Mouse (Mus musculus) liver, embryonic 14.5 days (tissue): ENCODE measurements around the gene Fam189b. TPM values are rescaled to one million over a fixed set of nuclear protein-coding genes. Genes with fewer than 3 reads are reported as not detected.

Source experiments
- ATAC-seq: fragments of 200-750 bp; cut with Nextera tagmentation; 2 replicates; pipeline ENCODE4 v1.8.0; 2017; ENCODE audit warnings: moderate number of reproducible peaks, mild to moderate bottlenecking, moderate library complexity; ENCODE audit not compliant: insufficient read depth
- DNase-seq, 3 experiments: peaks; one replicate each; pipeline ENCODE4 v3.0.0-alpha.2; 2012 to 2013; ENCODE audit warnings: low read depth in 3 of 3, low spot score in 3 of 3
- H3K27ac ChIP-seq: fragments of 300-500 bp; sonication (generic); 2 replicates; pipeline ENCODE4 v1.5.1; 2014; ENCODE audit warnings: moderate library complexity, mild to moderate bottlenecking, control low read depth, inconsistent platforms
- H3K27me3 ChIP-seq: fragments of 300-500 bp; sonication (generic); 2 replicates; pipeline ENCODE4 v1.6.1; 2014; ENCODE audit warnings: mild to moderate bottlenecking, low read length, moderate library complexity; ENCODE audit not compliant: control insufficient read depth, insufficient read depth
- H3K36me3 ChIP-seq: fragments of 300-500 bp; sonication (generic); replicated peaks from 2 replicates; pipeline ENCODE4 v1.6.1; 2014; ENCODE audit warnings: low read depth; ENCODE audit not compliant: control insufficient read depth, insufficient read depth
- H3K4me1 ChIP-seq, 2 experiments: fragments of 200-500 bp in 1 of 2; fragments of 300-500 bp in 1 of 2; sonication (generic) in 1 of 2; replicated peaks; 2 replicates each; pipeline ENCODE4 v1.6.1; 2012 to 2014; ENCODE audit warnings: antibody characterized with exemption in 1 of 2, inconsistent platforms in 1 of 2, low read length in 1 of 2; ENCODE audit not compliant: control insufficient read depth in 2 of 2, insufficient read depth in 2 of 2
- H3K4me2 ChIP-seq: fragments of 300-500 bp; sonication (generic); 2 replicates; pipeline ENCODE4 v1.6.1; 2014; ENCODE audit warnings: low read depth, mild to moderate bottlenecking, control low read depth, moderate library complexity
- H3K4me3 ChIP-seq, 2 experiments: fragments of 200-500 bp in 1 of 2; fragments of 300-500 bp in 1 of 2; sonication (generic) in 1 of 2; 2 replicates each; pipeline ENCODE4 v1.5.1; 2012 to 2014; ENCODE audit warnings: low read depth in 2 of 2, low read length in 2 of 2, mild to moderate bottlenecking in 2 of 2, control low read depth in 1 of 2, inconsistent platforms in 1 of 2, moderate library complexity in 1 of 2; ENCODE audit not compliant: insufficient read depth in 1 of 2
- H3K9ac ChIP-seq: fragments of 300-500 bp; sonication (generic); replicated peaks from 2 replicates; pipeline ENCODE4 v1.6.1; 2014; ENCODE audit warnings: mild to moderate bottlenecking, control low read depth, moderate library complexity
- H3K9me3 ChIP-seq: fragments of 300-500 bp; sonication (generic); 2 replicates; pipeline ENCODE4 v1.6.1; 2016; ENCODE audit warnings: low read length, mixed read lengths; ENCODE audit not compliant: control insufficient read depth
- CTCF ChIP-seq: IDR thresholded peaks from 2 replicates; pipeline ENCODE4 v1.5.1; 2016; ENCODE audit warnings: antibody characterized with exemption, low read depth, control low read depth
- EP300 ChIP-seq: IDR thresholded peaks from 2 replicates; pipeline ENCODE4 v1.6.1; 2016; ENCODE audit warnings: antibody characterized with exemption, low read depth
- WGBS: fragments of 180-500 bp; shearing (Covaris S2); extraction: QIAGEN DNeasy Blood & Tissue Kit; methylation state at CpG from one replicate; pipeline ENCODE4 v1.1.7; 2014; ENCODE audit not compliant: insufficient replicate concordance; 5-methylcytosine and 5-hydroxymethylcytosine counted together
- polyA plus RNA-seq, 2 experiments: library from polyadenylated mRNA; depleted of rRNA in 1 of 2; stranded (reverse) in 1 of 2; unstranded in 1 of 2; fragments of >200 nt; fragmentation: Nextera tagmentation in 1 of 2; extraction: Ambion mirVana in 1 of 2; gene quantifications; 2 replicates each; pipeline versions ENCODE4 v1.2.1 to v1.2.3; 2012 to 2014

The Fam189b gene
- polyA plus RNA-seq, 2 experiments: 1.7 to 3.6 TPM

GRCm38 (mm10) chr3:89231345-89231744 is 48.4 kb downstream of the Fam189b start:
- peaks cover 0 to 5% of the 10 kb centered on the region in 2 experiments; a peak in 1 of 4 replicates for H3K4me1 ChIP-seq
- H3K27ac ChIP-seq: no peak overlapping the region
- ATAC-seq: no peak
- H3K9ac ChIP-seq: no peak overlapping the region
- no peak for DNase-seq
- 10% methylated on average over 7 of the region's 7 CpGs for WGBS
- TF ChIP-seq CTCF (no peak), EP300 (no peak)
- H3K36me3 ChIP-seq: no peaks in the 10 kb centered on the region
- peaks cover 23% of the 10 kb centered on the region for H3K27me3 ChIP-seq
- H3K4me2 ChIP-seq: no peak overlapping the region
- H3K9me3 ChIP-seq: no peaks in the 10 kb centered on the region
- H3K4me3 ChIP-seq: no peak overlapping the region

GRCm38 (mm10) chr3:89231772-89232275 is 48.9 kb downstream of the Fam189b start:
- DNase-seq: no peak
- no peaks in the 10 kb centered on the region for H3K36me3 ChIP-seq
- no peak overlapping the region for H3K27ac ChIP-seq
- H3K9me3 ChIP-seq: no peaks in the 10 kb centered on the region
- peaks cover 0 to 5% of the 10 kb centered on the region in 2 experiments; a peak in 1 of 4 replicates for H3K4me1 ChIP-seq
- no peak overlapping the region for H3K4me2 ChIP-seq
- no peak overlapping the region for H3K4me3 ChIP-seq
- TF ChIP-seq CTCF (no peak), EP300 (no peak)
- H3K27me3 ChIP-seq: peaks cover 19% of the 10 kb centered on the region
- 57% methylated on average over 16 of the region's 16 CpGs for WGBS
- H3K9ac ChIP-seq: no peak overlapping the region
- no peak for ATAC-seq

- Histone ChIP-seq H3K4me1 (peaks cover 0 to 4% of the 10 kb centered on the region in 2 experiments; a peak in 1 of 4 replicates), H3K36me3 (no peaks in the 10 kb centered on the region), H3K4me3 (no peak overlapping the region), H3K9ac (no peak overlapping the region), H3K27ac (no peak overlapping the region), H3K27me3 (peaks cover 11% of the 10 kb centered on the region), H3K4me2 (no peak overlapping the region), H3K9me3 (no peaks in the 10 kb centered on the region)
- ATAC-seq (no peak), DNase-seq (no peak)
- 64% methylated on average over 6 of the region's 6 CpGs for WGBS
- TF ChIP-seq CTCF: no peak
- TF ChIP-seq EP300: no peak
Observed at GRCm38 (mm10) chr3:89232614-89233013, 49.7 kb downstream of the Fam189b start.

- ATAC-seq (no peak), DNase-seq (no peak)
- H3K36me3 ChIP-seq: no peaks in the 10 kb centered on the region
- H3K4me3 ChIP-seq: no peak overlapping the region
- no peaks in the 10 kb centered on the region for H3K9me3 ChIP-seq
- WGBS: 40% methylated on average over 14 of the region's 14 CpGs
- H3K27ac ChIP-seq: no peak overlapping the region
- no peak overlapping the region for H3K4me2 ChIP-seq
- TF ChIP-seq CTCF: no peak
- TF ChIP-seq EP300: no peak
- peaks cover 7% of the 10 kb centered on the region; the same call in 1 of the 2 replicates for H3K27me3 ChIP-seq
- no peaks in the 10 kb centered on the region for H3K4me1 ChIP-seq
- H3K9ac ChIP-seq: no peak overlapping the region
Observed at GRCm38 (mm10) chr3:89233562-89234110, 50.7 kb downstream of the Fam189b start.

- no peak overlapping the region for H3K4me3 ChIP-seq
- no peaks in the 10 kb centered on the region for H3K9me3 ChIP-seq
- WGBS: 78% methylated on average over 10 of the region's 10 CpGs
- H3K4me2 ChIP-seq: no peak overlapping the region
- H3K9ac ChIP-seq: no peak overlapping the region
- H3K4me1 ChIP-seq: no peaks in the 10 kb centered on the region
- ATAC-seq: no peak
- TF ChIP-seq EP300 (no peak), CTCF (no peak)
- no peak for DNase-seq
- H3K27me3 ChIP-seq: no peaks in the 10 kb centered on the region
- no peak overlapping the region for H3K27ac ChIP-seq
- no peaks in the 10 kb centered on the region for H3K36me3 ChIP-seq
Observed at GRCm38 (mm10) chr3:89236516-89236915, 53.6 kb downstream of the Fam189b start.
